Mouse (Mus musculus): ENCODE data around the gene Eif3d. TPM values are rescaled to one million over a fixed set of nuclear protein-coding genes. Genes with fewer than 3 reads are reported as not detected.

Eif3d gene
- polyA plus RNA-seq (2017; shearing (Covaris generic)), result 204 TPM

DNA sequence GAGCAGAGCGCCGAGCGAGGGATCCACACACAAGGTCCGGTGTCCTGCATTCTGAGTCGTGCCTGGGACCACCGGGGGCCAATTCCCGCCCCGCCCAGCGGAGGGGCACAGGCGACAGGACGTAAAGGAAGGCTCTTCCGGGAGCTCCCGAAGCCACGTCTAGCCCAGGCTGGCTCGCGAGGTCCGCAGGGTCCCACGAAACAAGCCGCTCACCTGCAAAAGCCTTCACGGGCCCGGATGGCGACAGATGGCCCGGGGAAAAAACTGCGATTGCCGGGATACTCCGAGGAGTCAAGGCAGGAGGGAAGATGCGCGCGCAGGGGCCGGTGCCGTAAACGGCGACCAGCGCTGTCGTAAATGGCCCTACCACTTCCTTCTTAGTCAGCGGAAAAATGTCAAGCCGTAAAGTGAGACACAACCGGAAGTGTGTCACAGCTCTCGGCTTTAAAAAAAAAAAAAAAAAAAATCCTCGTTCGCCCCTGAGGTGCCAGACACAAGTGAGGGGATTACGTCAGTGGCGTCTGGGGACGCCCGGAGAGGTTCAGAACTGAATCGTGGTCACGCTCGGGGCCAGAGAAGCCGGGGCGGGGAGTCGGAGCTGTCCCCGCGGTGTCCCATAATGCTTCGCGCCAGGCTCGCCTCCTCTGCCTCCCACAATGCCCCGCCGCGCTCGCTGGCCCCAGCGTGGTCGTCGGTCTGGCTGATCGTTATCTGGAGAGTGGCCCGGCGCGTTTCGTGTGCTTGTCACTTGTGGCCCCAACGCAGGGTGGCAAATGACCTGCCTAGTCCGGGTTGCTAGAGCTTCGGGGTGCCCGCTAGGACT is at the start of gene Eif3d:
TSS of gene Eif3d (minus strand) at position 344 of the 823 bp plus-strand sequence.

GRCm38 (mm10) chr15:77956404-77956901 is 14.2 kb downstream of the Eif3d start, which contains the start of gene Foxred2:
Foxred2 (minus strand) TSS chr15:77956722.

DNA sequence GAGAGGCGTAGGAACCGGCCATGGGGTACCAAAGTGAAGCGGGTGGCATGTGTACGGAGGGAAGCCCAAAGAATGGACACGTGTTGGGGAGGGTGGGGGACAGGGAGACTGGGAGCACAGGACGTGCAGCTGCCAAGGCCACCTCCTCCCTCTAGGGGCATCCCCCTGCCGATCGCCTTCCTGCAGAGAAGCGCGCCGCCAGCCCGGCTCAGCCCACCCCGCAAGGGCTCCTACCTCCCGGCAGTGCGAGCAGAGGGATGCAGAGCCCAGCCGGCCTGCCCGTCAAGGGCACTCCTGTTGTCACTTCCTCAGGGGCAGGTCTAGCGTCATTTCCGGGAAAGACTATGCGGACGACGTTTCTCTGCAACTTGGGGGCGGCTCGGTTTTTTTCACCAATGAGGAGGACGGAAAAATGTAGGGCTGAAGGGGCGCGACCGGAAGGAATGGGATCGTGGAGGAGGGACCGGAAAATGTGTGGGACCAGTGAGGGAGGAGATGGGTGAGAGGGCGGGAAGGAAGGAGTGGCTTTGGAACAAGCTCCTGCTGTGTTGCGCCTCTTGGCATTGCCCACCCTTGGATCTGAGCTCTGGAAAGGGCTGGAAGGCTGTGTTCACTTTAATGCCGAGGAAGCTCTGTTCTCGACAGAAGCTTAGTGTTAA is 41.8 kb downstream of the Eif3d start, which contains the start of gene Txn2:
TSS of gene Txn2 (minus strand) at position 334 of the 659 bp plus-strand sequence.

Other genes with a start within 250 kb of the Eif3d start
- gene Apol9b, start 241.8 kb downstream of the Eif3d start, polyA plus RNA-seq (2017; shearing (Covaris generic)), result 59.4 TPM
- gene Apol8, start 213.8 kb downstream of the Eif3d start, polyA plus RNA-seq (2017; shearing (Covaris generic)), result 0.39 TPM
- gene Myh9, start 128.6 kb downstream of the Eif3d start, polyA plus RNA-seq (2017; shearing (Covaris generic)), result 306 TPM
- 234 TPM for gene Txn2, start 41.8 kb downstream of the Eif3d start, polyA plus RNA-seq (2017; shearing (Covaris generic))
- 6.1 TPM for gene Foxred2, start 14.1 kb downstream of the Eif3d start, polyA plus RNA-seq (2017; shearing (Covaris generic))
- 0.04 TPM for gene Cacng2, start 149.2 kb upstream of the Eif3d start, polyA plus RNA-seq (2017; shearing (Covaris generic))
- gene Ift27, start 203.3 kb upstream of the Eif3d start, polyA plus RNA-seq (2017; shearing (Covaris generic)), result 58.3 TPM
- not detected for gene Pvalb, start 235.6 kb upstream of the Eif3d start, polyA plus RNA-seq (2017; shearing (Covaris generic))

Measured in CD4-positive, CD25-positive, alpha-beta regulatory T cell (primary cell).